Mouse (Mus musculus): ENCODE measurements around the gene Cenpa.

GRCm38 (mm10) chr5:30710486-30710885, 43.9 kb downstream of the Cenpa start:
- TF ChIP-seq CTCF (conservative IDR thresholded peaks at IDR 0.05; ENCODE audit: insufficient read depth, insufficient read length, low read depth, low read length) = no peak
- no peak for TF ChIP-seq POLR2A (IDR thresholded peaks at IDR 0.05; ENCODE audit: low read depth, low read length)

Measured in kidney, adult 2 months (tissue).